Mouse (Mus musculus) telencephalon, adult 2 months (tissue): ENCODE data around the gene Med24.

Experiments used
- DNase-seq: peaks from one replicate; pipeline ENCODE4 v3.0.0-alpha.2; 2011; ENCODE audit warnings: low read depth, low spot score

Gene Med24

GRCm38 (mm10) chr11:98765421-98766309 lies 36.4 kb upstream of the Med24 start:
- no peak for DNase-seq

DNA sequence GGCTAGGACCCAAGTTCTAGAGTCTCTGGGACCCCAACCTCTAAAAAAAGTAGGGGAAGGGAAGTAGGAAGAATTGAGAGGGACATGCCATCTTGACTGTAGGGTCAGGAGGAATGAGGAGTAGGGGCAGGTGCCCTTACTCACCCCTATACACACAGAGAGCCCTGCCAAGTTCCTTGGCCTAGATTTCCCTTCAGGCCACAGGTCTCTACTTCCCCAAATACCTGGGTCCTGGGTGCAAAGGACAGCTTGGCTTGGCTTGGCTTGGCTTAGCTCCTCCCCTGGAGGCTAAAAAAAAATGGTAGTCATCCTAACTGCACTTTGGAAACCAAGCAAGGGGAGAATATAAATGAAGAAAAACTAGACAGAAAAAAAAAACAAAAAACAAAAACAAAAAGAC lies 35.5 kb upstream of the Med24 start:
- DNase-seq, result no peak

- no peak for DNase-seq
These were observed 34.9 kb upstream of the Med24 start for GRCm38 (mm10) chr11:98764091-98764490.

DNA sequence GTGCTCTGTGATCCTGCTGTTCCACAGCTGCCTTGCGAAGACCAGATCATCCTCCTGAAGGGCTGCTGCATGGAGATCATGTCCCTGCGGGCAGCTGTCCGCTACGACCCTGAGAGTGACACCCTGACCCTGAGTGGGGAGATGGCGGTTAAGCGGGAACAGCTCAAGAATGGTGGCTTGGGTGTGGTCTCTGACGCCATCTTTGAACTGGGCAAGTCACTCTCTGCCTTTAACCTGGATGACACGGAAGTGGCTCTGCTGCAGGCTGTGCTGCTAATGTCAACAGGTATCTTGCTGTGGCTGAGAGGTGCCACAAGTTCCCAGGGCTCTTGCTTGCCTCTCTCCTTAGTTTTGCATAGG lies 34.2 kb upstream of the Med24 start:
- no peak for DNase-seq

GRCm38 (mm10) chr11:98762756-98763501 lies 33.7 kb upstream of the Med24 start:
- peak; percentile 87 for DNase-seq

DNA sequence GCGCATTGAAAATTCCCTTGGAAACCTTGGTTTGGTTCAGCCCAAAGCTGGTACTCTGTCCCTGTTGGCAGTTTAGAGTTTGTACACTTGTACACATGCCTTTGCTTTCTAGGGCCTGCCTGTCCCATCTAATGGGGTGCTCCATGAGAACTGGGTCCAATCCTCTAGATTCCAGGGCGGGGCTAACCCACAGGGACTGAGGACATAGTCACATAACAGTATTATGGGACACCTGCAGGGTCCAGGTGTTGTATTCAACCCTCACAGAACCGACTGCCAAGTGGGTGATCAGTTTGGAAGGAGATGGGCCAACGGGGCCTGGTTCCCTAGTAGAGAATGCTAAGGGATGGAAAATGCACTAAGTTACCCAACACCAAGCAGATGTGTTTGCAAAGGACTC lies 32.7 kb upstream of the Med24 start:
- DNase-seq, result no peak

- DNase-seq, result no peak
These were observed 27.5 kb upstream of the Med24 start for GRCm38 (mm10) chr11:98756711-98757110.

GRCm38 (mm10) chr11:98755726-98756380 lies 26.6 kb upstream of the Med24 start:
- DNase-seq, result no peak

GRCm38 (mm10) chr11:98754621-98755181 lies 25.5 kb upstream of the Med24 start:
- DNase-seq, result no peak

GRCm38 (mm10) chr11:98754151-98754620 lies 25.0 kb upstream of the Med24 start:
- DNase-seq, result no peak

- no peak for DNase-seq
These were observed 24.0 kb upstream of the Med24 start for GRCm38 (mm10) chr11:98753264-98753663.

DNA sequence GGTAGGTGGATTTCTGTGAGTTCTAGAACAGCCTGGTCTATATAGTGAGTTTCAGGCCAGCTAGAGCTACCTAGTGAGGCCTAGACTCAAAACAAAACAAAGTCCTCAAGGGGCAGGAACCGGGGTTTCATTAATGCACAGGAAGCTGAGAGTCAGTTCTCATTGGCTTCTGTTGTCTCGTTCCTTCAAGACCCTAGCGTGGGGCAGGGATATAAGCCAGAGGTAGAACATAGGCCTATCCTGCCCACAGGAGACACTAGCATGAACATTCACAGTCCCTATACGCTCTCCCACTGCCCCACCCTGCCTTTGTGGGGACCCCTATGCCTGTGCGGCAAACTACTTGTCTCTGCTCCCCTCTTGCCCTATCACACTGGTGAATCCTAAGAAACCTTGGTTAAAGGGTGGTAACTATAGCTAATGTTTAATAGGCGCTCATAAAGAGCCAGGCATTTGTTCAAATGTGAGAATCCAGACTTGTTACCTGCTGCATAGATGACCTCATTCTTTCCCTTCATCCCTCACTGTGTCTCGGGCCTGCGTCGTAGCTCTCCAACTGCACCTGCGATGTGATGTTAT lies 23.4 kb upstream of the Med24 start:
- no peak for DNase-seq

DNA sequence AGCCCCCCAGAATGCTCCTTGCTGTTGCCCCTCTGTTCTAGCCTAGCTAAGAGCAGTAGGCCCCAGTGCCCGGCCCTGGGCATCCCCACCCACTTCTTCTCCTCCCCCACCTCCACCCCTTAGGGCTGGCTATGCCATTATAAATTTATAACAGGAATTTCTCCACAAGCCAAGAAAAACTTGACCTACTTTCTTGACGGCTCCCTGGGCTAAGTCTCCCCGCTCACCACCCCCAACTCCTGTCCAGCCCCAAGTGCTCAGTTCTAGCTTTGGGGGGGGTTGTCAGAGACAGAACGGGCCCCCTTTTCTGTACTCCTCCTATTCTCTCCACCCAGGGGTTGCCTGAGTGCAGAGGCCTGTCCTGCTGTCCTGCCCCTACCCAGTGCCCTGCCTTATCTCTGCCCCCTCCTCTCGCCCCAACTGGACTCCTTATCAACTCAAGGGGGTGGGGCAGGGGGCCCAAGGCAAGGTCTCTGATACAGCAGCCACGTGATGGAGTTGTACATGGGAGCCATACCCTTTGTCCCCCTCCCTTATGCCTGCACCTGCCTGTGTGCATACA lies 22.1 kb upstream of the Med24 start:
- DNase-seq, result no peak

DNA sequence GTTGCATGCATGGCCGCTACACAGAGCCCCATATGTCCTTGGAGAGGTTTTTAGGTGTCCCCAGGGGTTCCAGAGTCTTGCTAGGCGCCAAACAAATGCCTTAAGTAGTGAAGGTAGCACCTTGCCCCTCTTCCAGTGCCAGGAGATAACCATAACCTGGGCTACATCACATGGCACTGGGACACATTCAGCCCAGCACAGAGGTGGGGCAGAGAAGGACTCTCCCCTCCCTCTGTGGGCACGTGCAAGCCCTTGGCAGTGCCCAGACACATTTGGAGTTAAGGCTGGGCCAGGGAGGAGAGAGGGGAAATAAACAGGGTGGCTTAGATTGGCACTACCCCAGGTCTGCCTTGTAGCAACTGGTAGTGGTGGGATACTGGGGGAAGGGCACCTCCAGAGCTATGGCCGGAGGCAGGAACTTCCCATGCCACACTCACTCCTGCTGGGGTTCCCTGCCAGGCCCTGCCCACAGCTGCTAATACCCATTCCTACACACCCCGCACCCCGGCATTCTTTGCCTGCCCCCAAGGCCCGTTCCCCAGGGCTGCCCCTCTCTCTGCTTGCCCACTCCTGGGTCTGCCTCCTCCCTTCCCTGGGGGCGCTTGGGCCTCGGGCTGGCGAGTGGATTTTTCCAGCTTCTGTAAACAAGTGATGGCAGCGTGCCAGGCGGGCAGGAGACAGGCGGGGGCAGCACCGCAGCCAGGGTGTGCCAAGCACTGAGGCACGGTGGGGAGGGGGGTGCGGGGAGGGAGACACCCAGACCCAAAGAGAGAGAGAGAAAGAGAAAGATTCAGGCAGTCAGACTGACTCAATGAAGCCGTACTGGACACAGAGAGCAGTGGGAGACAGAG lies 21.3 kb upstream of the Med24 start:
- DNase-seq, result no peak

DNA sequence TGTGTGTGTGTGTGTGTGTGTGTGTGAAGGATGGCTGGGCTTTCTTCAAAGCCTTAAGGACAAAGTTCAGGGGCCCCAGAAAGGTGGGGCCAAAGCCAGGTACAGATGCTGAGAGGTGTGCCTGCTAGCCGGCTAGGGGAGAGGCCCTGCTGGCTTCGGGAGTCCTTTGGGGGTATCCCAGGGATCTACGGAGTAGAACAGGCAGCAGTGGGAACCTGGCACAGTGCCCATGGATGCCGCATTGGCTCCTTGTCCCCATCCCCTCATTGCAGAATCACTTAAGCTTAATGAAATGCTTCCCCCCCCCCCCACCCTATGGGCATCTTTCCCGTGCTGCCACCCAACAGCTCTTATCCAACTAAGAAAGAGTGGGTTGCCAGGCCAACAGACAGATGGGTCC lies 20.5 kb upstream of the Med24 start:
- DNase-seq, result no peak

- DNase-seq, result no peak
These were observed 19.5 kb upstream of the Med24 start for GRCm38 (mm10) chr11:98748506-98749416.

DNA sequence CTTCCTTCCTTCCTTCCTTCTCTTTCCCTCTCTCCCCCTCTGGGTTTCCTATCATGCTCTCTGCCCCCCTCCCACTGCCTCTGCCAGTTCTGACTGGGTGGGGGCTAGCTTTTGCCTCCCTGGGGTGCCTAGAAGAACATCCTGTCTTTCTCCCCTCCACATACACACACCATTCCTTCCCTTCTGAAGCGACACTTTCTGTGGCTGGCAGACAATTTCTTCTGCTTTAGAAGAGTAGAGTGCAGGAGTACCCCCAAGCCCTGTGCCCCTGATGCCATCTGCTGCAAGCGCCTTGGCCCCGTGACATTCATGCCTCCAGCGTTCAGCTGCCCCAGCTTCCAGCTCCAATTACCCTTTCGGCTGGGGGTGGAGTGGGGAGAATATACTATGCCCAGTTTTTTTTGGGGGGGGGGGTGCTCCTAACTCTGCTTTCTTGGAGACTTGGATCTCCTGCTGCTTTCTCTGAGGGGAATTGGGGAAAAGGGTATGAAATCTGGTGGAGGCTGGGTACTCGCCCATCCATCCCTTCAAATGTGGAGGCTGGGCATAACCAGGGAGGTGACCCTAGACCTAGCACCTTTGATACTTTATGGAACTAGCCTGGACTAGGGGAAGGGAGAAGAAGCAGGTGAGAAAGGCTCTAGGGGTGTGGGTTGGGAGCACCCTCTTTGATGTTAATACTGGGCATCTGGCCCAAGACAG lies 18.7 kb upstream of the Med24 start:
- no peak for DNase-seq

DNA sequence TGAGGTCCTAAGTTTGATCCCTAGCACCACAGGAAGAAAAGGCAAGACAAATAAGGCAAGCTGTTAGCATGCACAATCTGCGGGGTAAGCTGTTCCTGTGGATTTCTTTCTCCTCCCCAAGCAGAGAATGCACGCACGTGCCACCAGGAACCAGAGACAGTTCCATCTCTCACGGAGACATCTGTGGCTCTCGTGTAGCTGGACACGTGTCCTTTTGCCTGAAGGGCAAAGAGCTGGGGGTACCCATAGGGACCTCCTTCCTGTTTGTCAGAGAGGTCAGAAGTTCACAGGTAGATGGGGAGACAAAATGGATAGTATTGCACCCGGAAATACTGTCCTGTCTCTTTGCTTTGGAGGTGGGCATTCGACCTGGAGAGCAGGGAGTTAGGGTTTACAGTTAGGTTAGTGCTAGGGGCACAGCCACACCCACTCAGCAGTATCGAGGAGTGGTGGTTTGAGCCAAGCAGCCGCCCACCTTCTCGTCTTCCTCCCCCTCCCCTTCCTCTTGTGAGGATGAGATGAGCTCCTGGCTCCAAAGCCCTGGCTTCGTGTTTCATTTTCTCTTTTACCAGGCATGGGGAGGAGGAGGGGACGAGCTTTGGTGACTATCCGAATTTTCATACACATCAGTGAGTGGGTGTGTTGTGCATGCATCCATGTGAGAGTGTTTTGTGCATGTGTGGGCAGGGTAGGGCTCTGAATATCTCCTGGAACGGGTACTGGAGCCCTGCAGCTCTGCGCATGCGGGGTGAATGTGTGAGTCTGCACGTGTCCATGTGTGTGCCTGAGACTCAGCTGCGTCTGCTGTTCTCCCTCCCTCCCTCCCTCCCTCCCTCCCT lies 17.8 kb upstream of the Med24 start:
- peak; percentile 98 for DNase-seq
